Mouse (Mus musculus) CH12.LX (cell line): ENCODE measurements around the gene Scamp1. TPM values are rescaled to one million over a fixed set of nuclear protein-coding genes. Genes with fewer than 3 reads are reported as not detected.

ENCODE experiments used
- DNase-seq: peaks from one replicate; pipeline ENCODE4 v3.0.0-alpha.2; 2013; ENCODE audit errors: extremely low read depth
- H3K27ac ChIP-seq: 2 replicates; pipeline ENCODE4 v1.5.1; 2012; ENCODE audit warnings: low read depth, mild to moderate bottlenecking, control low read depth, moderate library complexity; ENCODE audit not compliant: insufficient read depth
- H3K27me3 ChIP-seq: replicated peaks from 2 replicates; pipeline ENCODE3; 2012; ENCODE audit warnings: inconsistent platforms
- H3K36me3 ChIP-seq, 2 experiments: replicated peaks in 1 of 2; 2 replicates each; pipeline versions ENCODE3 to v1.6.1; 2012; ENCODE audit warnings: inconsistent platforms in 1 of 2, low read length in 1 of 2, mild to moderate bottlenecking in 1 of 2, mixed read lengths in 1 of 2, moderate library complexity in 1 of 2; ENCODE audit not compliant: control insufficient read depth in 1 of 2, insufficient read depth in 1 of 2
- H3K4me1 ChIP-seq, 2 experiments: 2 replicates each; pipeline ENCODE4 v1.6.1; 2012; ENCODE audit warnings: inconsistent platforms in 1 of 2, moderate library complexity in 1 of 2; ENCODE audit not compliant: insufficient read depth in 2 of 2, control insufficient read depth in 1 of 2
- H3K4me2 ChIP-seq: 2 replicates; pipeline ENCODE4 v1.6.1; 2012; ENCODE audit warnings: low read depth, mild to moderate bottlenecking, control low read depth; ENCODE audit not compliant: poor library complexity, insufficient read depth, severe bottlenecking
- H3K4me3 ChIP-seq, 3 experiments: fragments of 150-350 bp in 1 of 3; sonication (generic) in 1 of 3; replicated peaks in 1 of 3; 2 replicates each; pipeline versions ENCODE3 to v1.5.1; 2011 to 2012; ENCODE audit warnings: low read depth in 2 of 3, low read length in 2 of 3, mild to moderate bottlenecking in 2 of 3, moderate library complexity in 2 of 3, control low read depth in 1 of 3, improper control_type of control experiment in 1 of 3, inconsistent platforms in 1 of 3, mixed read lengths in 1 of 3; ENCODE audit not compliant: poor library complexity in 1 of 3
- H3K79me2 ChIP-seq: replicated peaks from 2 replicates; pipeline ENCODE4 v1.6.1; 2012; ENCODE audit warnings: mild to moderate bottlenecking, moderate library complexity; ENCODE audit not compliant: control insufficient read depth, poor library complexity, insufficient read depth, severe bottlenecking; ENCODE audit errors: extremely low read depth
- H3K9ac ChIP-seq: 2 replicates; pipeline ENCODE4 v1.6.1; 2012; ENCODE audit warnings: low read depth, mild to moderate bottlenecking, control low read depth, moderate library complexity; ENCODE audit not compliant: insufficient read depth
- H3K9me3 ChIP-seq: replicated peaks from 2 replicates; pipeline ENCODE3; 2012; ENCODE audit warnings: low read length, inconsistent platforms, mixed read lengths
- BHLHE40 ChIP-seq: IDR thresholded peaks from 2 replicates; pipeline ENCODE4 v1.6.1; 2011; ENCODE audit warnings: mild to moderate bottlenecking, low read depth, low read length, improper control_type of control experiment
- CHD1 ChIP-seq: IDR thresholded peaks from 2 replicates; pipeline ENCODE4 v1.6.1; 2012; ENCODE audit warnings: low read depth, low read length, improper control_type of control experiment, inconsistent platforms
- CHD2 ChIP-seq: IDR thresholded peaks from 2 replicates; pipeline ENCODE4 v1.6.1; 2011; ENCODE audit warnings: low read length, improper control_type of control experiment
- CTCF ChIP-seq, 2 experiments: IDR thresholded peaks in 1 of 2; conservative IDR thresholded peaks in 1 of 2; 2 replicates each; pipeline ENCODE4 v1.5.1; 2011 to 2012; ENCODE audit warnings: low read depth in 2 of 2, low read length in 2 of 2, improper control_type of control experiment in 1 of 2, inconsistent platforms in 1 of 2, mild to moderate bottlenecking in 1 of 2, moderate library complexity in 1 of 2
- E2F4 ChIP-seq: IDR thresholded peaks from 2 replicates; pipeline ENCODE4 v1.6.1; 2011; ENCODE audit warnings: low read depth, low read length, improper control_type of control experiment; ENCODE audit not compliant: insufficient replicate concordance
- ETS1 ChIP-seq: conservative IDR thresholded peaks from 2 replicates; pipeline ENCODE4 v1.6.1; 2012; ENCODE audit warnings: low read depth, mild to moderate bottlenecking, inconsistent platforms, low read length, improper control_type of control experiment, moderate library complexity
- GABPA ChIP-seq: IDR thresholded peaks from 2 replicates; pipeline ENCODE4 v1.6.1; 2012; ENCODE audit warnings: low read depth, low read length, improper control_type of control experiment, inconsistent platforms; ENCODE audit not compliant: insufficient replicate concordance
- HCFC1 ChIP-seq: IDR thresholded peaks from 2 replicates; pipeline ENCODE4 v1.6.1; 2012; ENCODE audit warnings: low read depth, mild to moderate bottlenecking, inconsistent platforms, low read length, improper control_type of control experiment
- IRF4 ChIP-seq: IDR thresholded peaks from 2 replicates; pipeline ENCODE4 v1.6.1; 2014; ENCODE audit warnings: low read depth, mild to moderate bottlenecking, inconsistent platforms, low read length, improper control_type of control experiment
- JUND ChIP-seq: conservative IDR thresholded peaks from 2 replicates; pipeline ENCODE4 v1.6.1; 2011; ENCODE audit warnings: low read depth, low read length, improper control_type of control experiment
- KAT2A ChIP-seq: IDR thresholded peaks from 2 replicates; pipeline ENCODE4 v1.6.1; 2012; ENCODE audit warnings: low read length, improper control_type of control experiment, inconsistent platforms; ENCODE audit not compliant: insufficient replicate concordance
- MAFK ChIP-seq: IDR thresholded peaks from 2 replicates; pipeline ENCODE4 v1.6.1; 2011; ENCODE audit warnings: low read length, improper control_type of control experiment; ENCODE audit not compliant: insufficient replicate concordance
- MAZ ChIP-seq: IDR thresholded peaks from 2 replicates; pipeline ENCODE4 v1.6.1; 2012; ENCODE audit warnings: low read depth, mild to moderate bottlenecking, inconsistent platforms, low read length, improper control_type of control experiment, moderate library complexity
- MEF2A ChIP-seq: IDR thresholded peaks from 2 replicates; pipeline ENCODE4 v1.6.1; 2014; ENCODE audit warnings: low read depth, mild to moderate bottlenecking, inconsistent platforms, low read length, improper control_type of control experiment, borderline replicate concordance
- MXI1 ChIP-seq: IDR thresholded peaks from 2 replicates; pipeline ENCODE4 v1.6.1; 2011; ENCODE audit warnings: mild to moderate bottlenecking, low read depth, low read length, improper control_type of control experiment
- MYC ChIP-seq: IDR thresholded peaks from 2 replicates; pipeline ENCODE4 v1.6.1; 2011; ENCODE audit warnings: low read depth, mild to moderate bottlenecking, improper control_type of control experiment, low read length
- PAX5 ChIP-seq: IDR thresholded peaks from 2 replicates; pipeline ENCODE4 v1.6.1; 2012; ENCODE audit warnings: low read length, inconsistent platforms, mixed read lengths
- POLR2AphosphoS2 ChIP-seq: IDR thresholded peaks from 2 replicates; pipeline ENCODE4 v1.6.1; 2011; ENCODE audit warnings: low read depth, low read length, improper control_type of control experiment
- RAD21 ChIP-seq: IDR thresholded peaks from 2 replicates; pipeline ENCODE4 v1.6.1; 2011; ENCODE audit warnings: low read depth, mild to moderate bottlenecking, low read length, improper control_type of control experiment, moderate library complexity
- RCOR1 ChIP-seq: conservative IDR thresholded peaks from 2 replicates; pipeline ENCODE4 v1.6.1; 2012; ENCODE audit warnings: low read depth, mild to moderate bottlenecking, inconsistent platforms, low read length, improper control_type of control experiment
- TCF12 ChIP-seq: IDR thresholded peaks from 2 replicates; pipeline ENCODE4 v1.6.1; 2014; ENCODE audit warnings: low read depth, mild to moderate bottlenecking, inconsistent platforms, low read length, improper control_type of control experiment
- UBTF ChIP-seq: IDR thresholded peaks from 2 replicates; pipeline ENCODE4 v1.6.1; 2012; ENCODE audit warnings: low read depth, mild to moderate bottlenecking, inconsistent platforms, low read length, improper control_type of control experiment, moderate library complexity
- USF1 ChIP-seq: IDR thresholded peaks from 2 replicates; pipeline ENCODE4 v1.6.1; 2014; ENCODE audit warnings: low read depth, mild to moderate bottlenecking, inconsistent platforms, low read length, improper control_type of control experiment
- USF2 ChIP-seq: conservative IDR thresholded peaks from 2 replicates; pipeline ENCODE4 v1.6.1; 2011; ENCODE audit warnings: low read depth, low read length, improper control_type of control experiment
- ZC3H11A ChIP-seq: IDR thresholded peaks from 2 replicates; pipeline ENCODE4 v1.6.1; 2012; ENCODE audit warnings: low read depth, mild to moderate bottlenecking, inconsistent platforms, low read length, improper control_type of control experiment
- ZKSCAN1 ChIP-seq: IDR thresholded peaks from 2 replicates; pipeline ENCODE4 v1.6.1; 2012; ENCODE audit warnings: low read depth, inconsistent platforms, low read length, improper control_type of control experiment, borderline replicate concordance
- ZMIZ1 ChIP-seq: IDR thresholded peaks from 2 replicates; pipeline ENCODE4 v1.6.1; 2012; ENCODE audit warnings: low read depth, mild to moderate bottlenecking, inconsistent platforms, low read length, improper control_type of control experiment
- ZNF384 ChIP-seq: IDR thresholded peaks from 2 replicates; pipeline ENCODE4 v1.6.1; 2012; ENCODE audit warnings: low read depth, low read length, improper control_type of control experiment, inconsistent platforms
- dilution Hi-C: fragments of 300-500 bp; cut with MboI; formaldehyde crosslinking; loops from 2 replicates; pipeline ENCODE4 v1.14.3; 2020; ENCODE audit warnings: low sequenced_read_pairs; ENCODE audit not compliant: extremely low pct_unique_long_range_greater_than_20kb, extremely low pct_ligation_motif_present
- in situ Hi-C: fragments of 300-500 bp; cut with MboI; formaldehyde crosslinking; loops from 3 replicates; pipeline ENCODE4 v1.14.3; 2019; ENCODE audit warnings: low sequenced_read_pairs, low pct_ligation_motif_present, low pct_unique_long_range_greater_than_20kb, mixed read lengths
- polyA plus RNA-seq: library from polyadenylated mRNA; unstranded; fragments of >175 nt; gene quantifications from 2 replicates; pipeline ENCODE4 v1.2.1, GENCODE M21; 2012; ENCODE audit warnings: low read depth; ENCODE audit not compliant: insufficient read length
- total RNA-seq, 2 experiments: library from RNA; depleted of rRNA; stranded (reverse); fragments of 300-350 nt in 1 of 2; fragments of >200 nt in 1 of 2; gene quantifications; 2 replicates each; pipeline ENCODE4 v1.2.3; 2012 to 2014

Gene Scamp1
- total and polyA plus RNA-seq, 3 experiments = not detected

DNA sequence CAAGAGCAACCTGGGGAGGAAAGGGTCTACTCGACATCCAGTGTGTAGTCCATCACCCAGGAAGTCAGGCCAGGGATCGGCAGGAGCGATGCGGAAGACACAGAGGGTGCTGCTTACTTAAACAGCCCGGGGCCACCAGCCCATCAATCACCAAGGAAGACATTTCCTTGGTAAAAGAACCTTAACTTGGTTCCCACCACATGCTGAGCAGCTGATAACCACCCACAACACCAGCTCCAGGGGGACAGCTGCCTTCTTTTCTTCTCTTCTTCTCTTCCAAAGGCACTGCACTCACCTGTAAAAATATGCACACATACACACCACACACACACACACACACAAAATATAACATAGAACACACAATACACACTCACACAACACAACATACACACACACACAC is 44.8 kb downstream of the Scamp1 start:
- dilution Hi-C loops (no loop called here), in situ Hi-C loops (no loop called here)
- DNase-seq = no peak
- no peaks in the 10 kb centered on the region for H3K27me3 ChIP-seq
- H3K36me3 ChIP-seq = no peaks in the 10 kb centered on the region
- no peak overlapping the region for H3K27ac ChIP-seq
- H3K9ac ChIP-seq = no peak overlapping the region
- H3K4me3 ChIP-seq = no peak overlapping the region
- no peaks in the 10 kb centered on the region for H3K4me1 ChIP-seq
- no peaks in the 10 kb centered on the region for H3K79me2 ChIP-seq
- TF ChIP-seq ZMIZ1 (no peak), MXI1 (no peak), HCFC1 (no peak), ZNF384 (no peak), ZKSCAN1 (no peak), MEF2A (no peak), ETS1 (no peak), RAD21 (no peak), CTCF (conservative IDR thresholded peaks at IDR 0.05 in 1 of 2, IDR thresholded peaks at IDR 0.05 in 1 of 2; ENCODE audit: low read depth in 2 of 2, low read length in 2 of 2) (no peak), RCOR1 (no peak), ZC3H11A (no peak), KAT2A (no peak), MAFK (no peak), CHD1 (no peak), IRF4 (no peak), USF2 (no peak), CHD2 (no peak), JUND (no peak), MYC (no peak), TCF12 (no peak)
- H3K4me2 ChIP-seq = no peak overlapping the region
- H3K9me3 ChIP-seq = no peaks in the 10 kb centered on the region

GRCm38 (mm10) chr13:94240111-94240510 is 45.5 kb downstream of the Scamp1 start:
- Histone ChIP-seq H3K4me1 (no peaks in the 10 kb centered on the region), H3K9ac (no peak overlapping the region), H3K27me3 (no peaks in the 10 kb centered on the region), H3K4me2 (no peak overlapping the region)
- DNase-seq = no peak
- in situ Hi-C loops = no loop called here
- dilution Hi-C loops = no loop called here
- no peak for TF ChIP-seq MAZ
- TF ChIP-seq E2F4 = no peak
- TF ChIP-seq GABPA = no peak
- no peak for TF ChIP-seq PAX5
- TF ChIP-seq ZC3H11A = no peak
- no peak for TF ChIP-seq BHLHE40
- TF ChIP-seq ZMIZ1 = no peak
- TF ChIP-seq HCFC1 = no peak
- TF ChIP-seq MAFK = no peak
- TF ChIP-seq POLR2AphosphoS2 = no peak
- no peak for TF ChIP-seq CHD1
- TF ChIP-seq UBTF = no peak
- TF ChIP-seq TCF12 = no peak
- no peak for TF ChIP-seq USF1
- TF ChIP-seq, all 38 proteins: peak for 0
- Histone ChIP-seq H3K27ac (no peak overlapping the region), H3K36me3 (no peaks in the 10 kb centered on the region), H3K9me3 (no peaks in the 10 kb centered on the region), H3K4me3 (no peak overlapping the region), H3K79me2 (no peaks in the 10 kb centered on the region)
